Mouse (Mus musculus): ENCODE data around the gene Gm20075.
A peak's percentile ranks its signal among the peaks of the same experiment; 100 is the strongest.
"Not testable (repeated sequence)": the region's sequence is repeated elsewhere in the genome, so short reads cannot be mapped to it uniquely, and the experiment has no call there.

Gm20075 gene

DNA sequence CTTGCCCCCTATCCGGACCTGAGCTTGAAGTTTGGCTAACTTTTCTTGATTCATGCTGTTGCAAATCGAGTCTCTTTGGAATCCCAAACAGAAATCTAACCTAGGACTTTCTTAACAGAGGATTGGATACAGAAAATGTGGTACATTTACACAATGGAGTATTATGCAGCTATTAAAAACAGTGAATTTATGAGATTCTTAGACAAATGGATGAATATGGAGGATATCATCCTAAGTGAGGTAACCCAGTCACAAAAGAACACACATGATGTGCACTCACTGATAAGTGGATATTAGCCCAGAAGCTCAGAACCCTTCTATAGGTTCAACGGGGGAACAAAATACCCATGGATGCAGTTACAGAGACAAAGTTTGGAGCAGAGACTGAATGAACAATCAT, at the start of gene Gm20075:
Gene Gm20075, minus strand, starts transcription at position 101 of the 400 bp plus-strand sequence.
- DNase-seq (ENCODE audit: low spot score in 2 of 2), result not testable (repeated sequence)

GRCm38 (mm10) chr13:96129081-96129480, 47.9 kb upstream of the Gm20075 start:
- DNase-seq (ENCODE audit: low spot score in 2 of 2), result no peak

GRCm38 (mm10) chr13:96126669-96127068, 45.5 kb upstream of the Gm20075 start:
- DNase-seq (ENCODE audit: low spot score in 2 of 2), result no peak

- no peak for DNase-seq (ENCODE audit: low spot score in 2 of 2)
These were observed 43.8 kb upstream of the Gm20075 start for GRCm38 (mm10) chr13:96125011-96125410.

GRCm38 (mm10) chr13:96112711-96113110, 31.5 kb upstream of the Gm20075 start:
- DNase-seq (ENCODE audit: low spot score in 2 of 2), result no peak

DNA sequence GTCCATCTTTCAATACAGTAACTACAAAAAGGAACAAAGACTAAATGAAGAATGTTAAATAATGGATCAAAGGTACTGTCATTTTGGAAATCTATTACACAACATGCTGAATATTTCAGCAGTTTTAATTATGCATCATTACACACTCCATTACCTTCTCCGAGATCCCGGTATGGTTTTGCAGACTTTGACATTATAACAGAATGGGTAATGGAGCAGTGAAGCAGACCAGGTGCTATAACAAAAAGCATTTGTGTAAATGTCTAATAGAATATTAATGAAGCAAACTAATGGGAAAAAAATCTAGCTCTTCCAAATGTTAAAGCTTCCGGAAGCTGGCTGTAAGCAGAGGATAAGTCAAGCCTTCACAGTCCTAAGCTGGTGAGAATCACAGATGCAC, 29.6 kb upstream of the Gm20075 start:
- DNase-seq (ENCODE audit: low spot score in 2 of 2), result no peak

DNA sequence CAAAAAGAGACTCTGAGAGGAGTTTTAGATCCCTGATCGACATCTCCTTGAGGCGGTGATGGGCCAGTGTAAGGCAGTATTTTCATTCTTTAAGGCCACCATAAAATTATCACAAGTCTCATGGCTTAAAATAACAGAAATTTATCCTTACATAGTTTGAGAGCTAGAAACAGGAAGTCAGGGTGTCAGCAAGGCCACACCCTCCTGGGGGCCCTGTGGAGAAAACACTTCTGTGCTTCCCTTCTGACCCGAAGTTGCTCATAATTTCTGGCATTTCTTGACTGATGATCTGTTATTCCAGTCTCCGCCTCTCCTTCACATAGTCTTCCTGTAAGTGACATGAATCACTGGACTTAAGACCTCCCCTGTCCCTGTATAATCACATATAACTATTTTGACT, 25.2 kb upstream of the Gm20075 start:
- no peak for DNase-seq (ENCODE audit: low spot score in 2 of 2)

- DNase-seq (ENCODE audit: low spot score in 2 of 2), result no peak
These were observed 9.8 kb upstream of the Gm20075 start for GRCm38 (mm10) chr13:96090929-96091328.

DNA sequence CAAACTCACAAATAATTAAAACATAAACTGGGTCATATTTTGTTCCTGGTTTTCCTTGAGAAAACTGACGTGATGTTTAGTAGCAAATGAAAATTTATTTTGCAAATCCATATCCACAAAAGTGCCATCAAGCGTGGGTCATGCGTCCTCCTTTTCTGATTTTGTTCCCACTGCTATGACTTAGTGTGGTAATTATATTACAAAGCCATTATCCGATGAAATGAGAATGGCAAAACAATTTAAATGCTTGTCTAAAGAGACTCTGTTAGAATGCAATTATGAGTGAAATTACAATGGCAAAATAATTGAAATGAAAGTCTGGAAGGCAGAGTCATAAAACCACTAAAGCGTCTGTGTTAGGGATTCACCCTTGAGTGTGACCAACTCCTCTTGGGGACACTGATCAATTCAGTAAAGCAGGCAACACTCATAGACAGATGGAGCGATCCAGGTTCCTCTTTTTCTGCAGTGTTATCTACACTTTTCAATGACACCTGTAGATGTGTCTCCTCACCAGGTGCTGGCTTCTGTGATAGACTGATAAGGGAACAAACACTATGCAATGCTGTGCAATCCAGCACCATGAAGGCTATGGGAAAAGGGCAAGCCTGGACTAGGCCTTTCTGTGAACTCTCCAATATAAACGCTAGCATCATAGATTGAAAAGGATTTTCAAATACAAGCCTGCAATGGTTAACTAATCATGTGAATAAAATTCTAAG, 4.6 kb upstream of the Gm20075 start:
- no peak for DNase-seq (ENCODE audit: low spot score in 2 of 2)

GRCm38 (mm10) chr13:96081754-96082153, 578 bp upstream of the Gm20075 start, which contains the start of gene Gm17190:
Gm17190 (plus strand) TSS chr13:96082054.
- not testable (repeated sequence) for DNase-seq (ENCODE audit: low spot score in 2 of 2)

GRCm38 (mm10) chr13:96073555-96073954, 7.6 kb downstream of the Gm20075 start:
- peak in 1 of 2 experiments; percentile 31 for DNase-seq (ENCODE audit: low spot score in 2 of 2)

DNA sequence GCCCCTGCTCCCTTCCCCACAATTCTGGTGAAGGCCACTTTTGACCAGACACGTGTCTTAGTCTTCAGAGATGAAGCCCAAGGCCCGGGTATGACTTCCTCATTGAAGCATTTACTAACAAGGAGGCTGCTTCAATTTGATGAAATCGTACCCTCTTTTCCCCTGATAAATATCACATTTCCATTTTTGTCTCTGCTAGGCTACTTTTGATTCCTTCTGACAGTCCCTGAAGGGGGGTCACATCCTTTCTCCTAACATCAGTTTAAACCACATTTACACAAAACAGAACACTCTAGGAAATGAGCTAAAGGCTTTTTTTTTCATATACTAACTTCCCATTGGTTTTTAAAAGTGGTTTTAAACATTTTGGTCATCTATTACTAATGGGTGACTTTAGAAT, 28.4 kb downstream of the Gm20075 start:
- no peak for DNase-seq (ENCODE audit: low spot score in 2 of 2)

GRCm38 (mm10) chr13:96045396-96045795, 35.8 kb downstream of the Gm20075 start:
- DNase-seq (ENCODE audit: low spot score in 2 of 2), result no peak

GRCm38 (mm10) chr13:96040275-96041042, 40.7 kb downstream of the Gm20075 start:
- DNase-seq (ENCODE audit: low spot score in 2 of 2), result no peak

GRCm38 (mm10) chr13:96039536-96039935, 41.6 kb downstream of the Gm20075 start:
- no peak for DNase-seq (ENCODE audit: low spot score in 2 of 2)

- peak; percentile 64 to 79 for DNase-seq (ENCODE audit: low spot score in 2 of 2)
These were observed 50.6 kb downstream of the Gm20075 start for GRCm38 (mm10) chr13:96030368-96031223.
